Mouse (Mus musculus): ENCODE measurements at regions not wholly inside any gene's neighbourhood (a gene's known extent, or its start where the extent isn't known, plus 50 kb on each side); places are given as distances from the start of the nearest gene placed in this dataset.

DNA sequence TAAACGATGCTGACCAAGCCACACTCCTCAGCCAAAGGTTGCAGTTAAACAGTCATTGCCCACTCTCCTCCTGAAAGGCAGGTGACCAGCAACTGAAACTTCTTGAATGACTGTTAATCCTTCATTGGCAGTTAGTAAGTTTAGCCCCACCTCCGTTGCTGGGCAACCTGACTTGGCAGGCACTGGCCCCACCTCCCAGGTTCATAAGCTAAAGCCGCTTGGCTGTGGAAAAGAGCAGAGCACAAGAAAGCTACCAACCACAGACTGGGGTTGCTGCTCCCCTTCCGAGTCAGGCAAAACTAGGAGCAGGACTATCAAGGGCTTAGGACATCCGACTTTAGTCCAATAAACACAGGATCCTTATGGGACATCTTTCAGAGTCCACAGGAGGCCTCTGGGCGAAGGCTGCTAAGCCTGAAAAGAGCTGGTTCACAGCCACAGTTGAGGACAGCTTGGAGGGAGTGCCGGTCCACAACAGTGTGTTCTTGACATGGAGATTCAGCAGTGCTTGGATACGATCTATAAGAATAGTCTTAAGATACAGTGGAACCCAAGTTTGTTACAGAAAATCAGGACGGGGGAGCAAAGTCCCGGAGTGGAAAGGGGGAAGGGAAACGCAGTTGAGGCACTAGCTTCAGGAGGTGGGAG is 67.7 kb upstream of the Kcnma1 start:
- peak overlapping the region; percentile 51 for H3K4me2 ChIP-seq (ENCODE audit: low read length)
- no peak overlapping the region for H3K27ac ChIP-seq
- no peak overlapping the region for H3K4me3 ChIP-seq (replicated peaks; ENCODE audit: low read depth, low read length)
- 19% methylated on average over 11 of the region's 11 CpGs for WGBS
- H3K36me3 ChIP-seq (ENCODE audit: insufficient read depth, low read length) = no peaks in the 10 kb centered on the region
- peak; percentile 70 for DNase-seq (ENCODE audit: low spot score)
- H3K27me3 ChIP-seq (ENCODE audit: insufficient read depth, low read length) = no peaks in the 10 kb centered on the region
- no peaks in the 10 kb centered on the region for H3K4me1 ChIP-seq (replicated peaks; ENCODE audit: insufficient read depth, low read length)
- no peak overlapping the region for H3K9ac ChIP-seq (ENCODE audit: low read depth, low read length)
- H3K9me3 ChIP-seq (replicated peaks; ENCODE audit: low read length) = no peaks in the 10 kb centered on the region
- peak; percentile 84 for ATAC-seq (replicated peaks; ENCODE audit: low FRiP score, low read depth)
- TF ChIP-seq CTCF (IDR thresholded peaks at IDR 0.05; ENCODE audit: low read depth) = no peak

- Histone ChIP-seq H3K36me3 (ENCODE audit: insufficient read depth, low read length) (no peaks in the 10 kb centered on the region), H3K4me2 (ENCODE audit: low read length) (no peak overlapping the region), H3K27me3 (ENCODE audit: insufficient read depth, low read length) (no peaks in the 10 kb centered on the region), H3K27ac (no peak overlapping the region), H3K4me3 (replicated peaks; ENCODE audit: low read depth, low read length) (no peak overlapping the region), H3K4me1 (replicated peaks; ENCODE audit: insufficient read depth, low read length) (no peaks in the 10 kb centered on the region), H3K9ac (ENCODE audit: low read depth, low read length) (no peak overlapping the region), H3K9me3 (replicated peaks; ENCODE audit: low read length) (no peaks in the 10 kb centered on the region)
- DNase-seq (ENCODE audit: low spot score) = peak; percentile 54
- TF ChIP-seq CTCF (IDR thresholded peaks at IDR 0.05; ENCODE audit: low read depth) = peak; percentile 61
- no peak for ATAC-seq (replicated peaks; ENCODE audit: low FRiP score, low read depth)
- 62% methylated on average over 4 of the region's 4 CpGs for WGBS
These were observed 54.4 kb upstream of the Kcnma1 start for GRCm38 (mm10) chr14:24068693-24069092.

DNA sequence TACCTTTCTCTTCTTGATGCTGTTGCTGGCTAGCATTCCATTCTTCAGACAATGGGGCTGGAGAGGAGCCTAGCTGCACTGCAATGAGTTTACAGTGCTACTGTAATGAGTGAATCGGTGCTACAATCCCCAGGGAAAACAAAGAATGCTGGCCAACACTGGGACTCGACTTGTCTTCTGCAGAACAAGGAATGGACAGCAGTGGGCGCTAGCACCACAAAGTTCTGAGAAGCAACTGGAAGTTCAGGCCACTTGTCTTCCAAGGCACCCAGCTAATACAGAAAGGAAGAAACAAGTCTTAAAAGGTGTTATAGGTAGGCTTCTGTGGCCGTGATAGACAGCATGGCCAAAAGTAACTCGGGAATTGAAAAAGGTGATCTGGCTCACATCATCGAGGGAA is 53.4 kb upstream of the Kcnma1 start:
- no peak overlapping the region for H3K4me2 ChIP-seq (ENCODE audit: low read length)
- H3K4me3 ChIP-seq (replicated peaks; ENCODE audit: low read depth, low read length) = no peak overlapping the region
- H3K4me1 ChIP-seq (replicated peaks; ENCODE audit: insufficient read depth, low read length) = no peaks in the 10 kb centered on the region
- ATAC-seq (replicated peaks; ENCODE audit: low FRiP score, low read depth) = no peak
- H3K27ac ChIP-seq = no peak overlapping the region
- H3K9me3 ChIP-seq (replicated peaks; ENCODE audit: low read length) = no peaks in the 10 kb centered on the region
- DNase-seq (ENCODE audit: low spot score) = peak; percentile 77
- H3K9ac ChIP-seq (ENCODE audit: low read depth, low read length) = no peak overlapping the region
- no peaks in the 10 kb centered on the region for H3K27me3 ChIP-seq (ENCODE audit: insufficient read depth, low read length)
- H3K36me3 ChIP-seq (ENCODE audit: insufficient read depth, low read length) = no peaks in the 10 kb centered on the region
- WGBS = 39% methylated on average over 6 of the region's 6 CpGs
- peak; percentile 90 for TF ChIP-seq CTCF (IDR thresholded peaks at IDR 0.05; ENCODE audit: low read depth)

- 75% methylated on average over 4 of the region's 4 CpGs for WGBS
- Histone ChIP-seq H3K36me3 (ENCODE audit: insufficient read depth, low read length) (no peaks in the 10 kb centered on the region), H3K9ac (ENCODE audit: low read depth, low read length) (no peak overlapping the region), H3K4me1 (replicated peaks; ENCODE audit: insufficient read depth, low read length) (no peaks in the 10 kb centered on the region), H3K27ac (no peak overlapping the region), H3K27me3 (ENCODE audit: insufficient read depth, low read length) (no peaks in the 10 kb centered on the region), H3K4me2 (ENCODE audit: low read length) (no peak overlapping the region), H3K4me3 (replicated peaks; ENCODE audit: low read depth, low read length) (no peak overlapping the region), H3K9me3 (replicated peaks; ENCODE audit: low read length) (no peaks in the 10 kb centered on the region)
- TF ChIP-seq CTCF (IDR thresholded peaks at IDR 0.05; ENCODE audit: low read depth) = no peak
- DNase-seq (ENCODE audit: low spot score) (no peak), ATAC-seq (replicated peaks; ENCODE audit: low FRiP score, low read depth) (no peak)
These were observed 51.0 kb upstream of the Kcnma1 start for GRCm38 (mm10) chr14:24065231-24065767.

Measured in kidney, postnatal 0 days (tissue).